Mouse (Mus musculus) embryo, embryonic 9.5 days (tissue): ENCODE measurements at regions not wholly inside any gene's neighbourhood (a gene's known extent, or its start where the extent isn't known, plus 50 kb on each side); places are given as distances from the start of the nearest gene placed in this dataset.
"Not testable (repeated sequence)": the region's sequence is repeated elsewhere in the genome, so short reads cannot be mapped to it uniquely, and the experiment has no call there.

Source experiments
- DNase-seq: peaks from one replicate; pipeline ENCODE4 v3.0.0-alpha.2; 2017; ENCODE audit errors: extremely low spot score

- DNase-seq = not testable (repeated sequence)
These were observed 753.1 kb downstream of the Gm10330 start for GRCm38 (mm10) chr12:23026976-23027375.

GRCm38 (mm10) chr12:23023556-23023955 lies 756.5 kb downstream of the Gm10330 start:
- DNase-seq = not testable (repeated sequence)

GRCm38 (mm10) chr12:23010199-23010598 lies 769.9 kb downstream of the Gm10330 start:
- peak; percentile 74 for DNase-seq

- DNase-seq = peak; percentile 39
These were observed 770.4 kb downstream of the Gm10330 start for GRCm38 (mm10) chr12:23009662-23010061.
